Mouse (Mus musculus): ENCODE results near the gene Tcf7l2.

DNA sequence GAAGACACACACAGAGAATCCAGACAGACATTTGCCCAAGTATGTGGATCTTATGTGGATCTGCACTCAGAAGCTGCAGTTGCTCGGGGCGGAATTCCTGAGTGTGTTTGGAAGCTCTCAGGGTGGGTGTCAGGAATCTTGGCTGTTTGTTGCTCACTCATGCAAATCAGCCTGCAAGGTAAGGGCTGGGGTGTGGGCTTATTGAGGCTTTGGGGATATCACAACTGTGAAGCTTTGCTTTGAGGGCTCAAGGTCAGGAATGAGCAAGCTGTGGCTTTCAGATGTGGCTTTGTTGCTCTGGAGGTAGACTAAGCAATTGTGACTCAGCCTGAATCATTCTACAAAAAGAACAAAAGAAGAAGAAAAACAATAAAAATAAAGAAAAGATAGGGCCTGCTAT, 28.9 kb upstream of the Tcf7l2 start:
- TF ChIP-seq CHD2 (IDR thresholded peaks at IDR 0.05; ENCODE audit: low read depth, low read length) (no peak), MAFK (IDR thresholded peaks at IDR 0.05; ENCODE audit: insufficient read depth, low read depth, low read length) (peak; percentile 68; the same call in 1 of the 2 replicates), HCFC1 (IDR thresholded peaks at IDR 0.05; ENCODE audit: borderline replicate concordance, insufficient read depth, low read length) (no peak), ZC3H11A (IDR thresholded peaks at IDR 0.05; ENCODE audit: borderline replicate concordance, low read depth, low read length) (no peak)

All from ES-E14 (cell line).